Mouse (Mus musculus) kidney, embryonic 15.5 days (tissue): ENCODE measurements around the gene Nme3. TPM values are rescaled to one million over a fixed set of nuclear protein-coding genes. Genes with fewer than 3 reads are reported as not detected.

Source experiments
- polyA plus RNA-seq: library from polyadenylated mRNA; unstranded; fragments of >200 nt; fragmentation: Nextera tagmentation; extraction: Ambion mirVana; gene quantifications from 2 replicates; pipeline ENCODE4 v1.2.1, GENCODE M21; 2015

Nme3 gene
- polyA plus RNA-seq, 1 experiment from 2014 or later: 77.2 TPM

Other genes starting within 250 kb of the Nme3 start
- gene Slc9a3r2, start 246.2 kb upstream of the Nme3 start, polyA plus RNA-seq: 101 and 106 TPM in 2 replicates
- 0.35 and 0.43 TPM in 2 replicates for gene Npw, start 238.0 kb upstream of the Nme3 start, polyA plus RNA-seq
- 23.9 and 27.6 TPM in 2 replicates for gene Zfp598, start 226.8 kb upstream of the Nme3 start, polyA plus RNA-seq
- gene Syngr3, start 206.5 kb upstream of the Nme3 start, polyA plus RNA-seq: 2.4 and 4.6 TPM in 2 replicates
- gene Gfer, start 200.3 kb upstream of the Nme3 start, polyA plus RNA-seq: 45.6 and 49.5 TPM in 2 replicates
- 1.5 and 3.4 TPM in 2 replicates for gene Noxo1, start 200.3 kb upstream of the Nme3 start, polyA plus RNA-seq
- 85.0 and 94.5 TPM in 2 replicates for gene Tbl3, start 188.8 kb upstream of the Nme3 start, polyA plus RNA-seq
- 0.18 TPM in 1 of 2 replicates, not detected in the other for gene Rnf151, start 178.4 kb upstream of the Nme3 start, polyA plus RNA-seq
- gene Rps2, start 178.4 kb upstream of the Nme3 start, polyA plus RNA-seq: 1,520 and 1,607 TPM in 2 replicates
- 237 and 238 TPM in 2 replicates for gene Ndufb10, start 172.0 kb upstream of the Nme3 start, polyA plus RNA-seq
- gene Rpl3l, start 168.7 kb upstream of the Nme3 start, polyA plus RNA-seq: not detected in 2 replicates
- gene Msrb1, start 159.9 kb upstream of the Nme3 start, polyA plus RNA-seq: 29.9 and 31.8 TPM in 2 replicates
- gene Hs3st6, start 143.5 kb upstream of the Nme3 start, polyA plus RNA-seq: 26.0 and 28.4 TPM in 2 replicates
- gene Meiob, start 92.2 kb upstream of the Nme3 start, polyA plus RNA-seq: 0.13 TPM in 1 of 2 replicates, not detected in the other
- gene Hagh, start 56.4 kb upstream of the Nme3 start, polyA plus RNA-seq: 52.3 and 53.4 TPM in 2 replicates
- 39.3 and 40.8 TPM in 2 replicates for gene Fahd1, start 46.1 kb upstream of the Nme3 start, polyA plus RNA-seq
- 1.7 and 2.1 TPM in 2 replicates for gene Igfals, start 30.5 kb upstream of the Nme3 start, polyA plus RNA-seq
- 54.2 and 57.8 TPM in 2 replicates for gene Nubp2, start 10.2 kb upstream of the Nme3 start, polyA plus RNA-seq
- gene Spsb3, start 9.9 kb upstream of the Nme3 start, polyA plus RNA-seq: 40.6 and 43.7 TPM in 2 replicates
- 31.5 and 33.1 TPM in 2 replicates for gene Eme2, start 1.4 kb upstream of the Nme3 start, polyA plus RNA-seq
- 94.0 and 105 TPM in 2 replicates for gene Mrps34, start 1.4 kb upstream of the Nme3 start, polyA plus RNA-seq
- gene Mapk8ip3, start 40.5 kb downstream of the Nme3 start, polyA plus RNA-seq: 24.3 and 31.1 TPM in 2 replicates
- 219 and 228 TPM in 2 replicates for gene Jpt2, start 64.2 kb downstream of the Nme3 start, polyA plus RNA-seq
- 6.6 and 8.1 TPM in 2 replicates for gene Cramp1l, start 119.3 kb downstream of the Nme3 start, polyA plus RNA-seq
- gene Ift140, start 119.6 kb downstream of the Nme3 start, polyA plus RNA-seq: 19.2 and 27.6 TPM in 2 replicates
- gene Tmem204, start 187.1 kb downstream of the Nme3 start, polyA plus RNA-seq: 29.6 and 31.6 TPM in 2 replicates
- gene Telo2, start 219.5 kb downstream of the Nme3 start, polyA plus RNA-seq: 44.4 and 45.3 TPM in 2 replicates
- 0.16 and 0.24 TPM in 2 replicates for gene Ptx4, start 224.3 kb downstream of the Nme3 start, polyA plus RNA-seq
- gene Clcn7, start 236.9 kb downstream of the Nme3 start, polyA plus RNA-seq: 20.7 and 24.6 TPM in 2 replicates